ENCODE assay signal across 36 mouse cellular contexts in genomic region chr2:118685088-118685487, GRCm38 (mm10). TPM values are rescaled to one million over a fixed set of nuclear protein-coding genes. Genes with fewer than 3 reads are reported as not detected.
"Had no signal": no experiment of that assay in that cellular context is flagged by ENCODE, and none has a peak within 500 bp of the region (broad histone marks: within the 10 kb centered on the region; RNA-seq: fewer than 3 reads in every experiment).

No protein-coding gene starts in this region.

- ATAC-seq: liver, embryonic 12.5 days; liver, postnatal 0 days; lung, postnatal 0 days; midbrain, embryonic 13.5 days; midbrain, embryonic 15.5 days; midbrain, embryonic 16.5 days had no signal

- H3K9ac ChIP-seq: limb, embryonic 12.5 days; limb, embryonic 13.5 days; limb, embryonic 15.5 days; liver, embryonic 12.5 days; liver, embryonic 13.5 days; liver, embryonic 14.5 days; liver, embryonic 15.5 days; liver, postnatal 0 days; lung, embryonic 14.5 days; lung, embryonic 15.5 days; midbrain, embryonic 12.5 days; midbrain, embryonic 13.5 days; midbrain, embryonic 15.5 days; neural tube, embryonic 12.5 days had no signal

- H3K27me3 ChIP-seq: limb, embryonic 15.5 days; lung, embryonic 15.5 days; midbrain, embryonic 15.5 days had no signal

- H3K27ac ChIP-seq: limb, embryonic 10.5 days; limb, embryonic 12.5 days; limb, embryonic 13.5 days; limb, embryonic 15.5 days; liver, embryonic 12.5 days; liver, embryonic 13.5 days; liver, embryonic 14.5 days; liver, embryonic 15.5 days; lung, embryonic 15.5 days; macrophage; midbrain, embryonic 10.5 days; midbrain, embryonic 12.5 days; midbrain, embryonic 13.5 days; midbrain, embryonic 15.5 days; neural tube, embryonic 12.5 days had no signal

- DNase-seq: left cerebral cortex, postnatal 4 days; liver; liver, embryonic 13.5 days; liver, postnatal 0 days; lung, adult 18-20 months; lung, adult 2 months; lung, embryonic 14.5 days; lung, postnatal 10 days; lung, postnatal 14 days; lung, postnatal 36 days; lung, postnatal 4 days; midbrain, embryonic 14.5 days had no signal

- H3K4me3 ChIP-seq: limb, embryonic 10.5 days; limb, embryonic 12.5 days; limb, embryonic 13.5 days; limb, embryonic 15.5 days; liver, embryonic 12.5 days; liver, embryonic 13.5 days; liver, embryonic 15.5 days; lung, embryonic 15.5 days; megakaryocyte, embryonic 14.5 days; midbrain, embryonic 10.5 days; midbrain, embryonic 12.5 days; midbrain, embryonic 13.5 days; midbrain, embryonic 15.5 days; myocyte; neural tube, embryonic 12.5 days had no signal

- H3K9me3 ChIP-seq: limb, embryonic 10.5 days; limb, embryonic 12.5 days; limb, embryonic 13.5 days; limb, embryonic 15.5 days; liver, embryonic 12.5 days; liver, embryonic 13.5 days; liver, embryonic 15.5 days; lung, embryonic 15.5 days; megakaryocyte, embryonic 14.5 days; midbrain, embryonic 10.5 days; midbrain, embryonic 12.5 days; midbrain, embryonic 13.5 days; midbrain, embryonic 15.5 days; neural tube, embryonic 12.5 days had no signal

- H3K4me2 ChIP-seq: limb, embryonic 12.5 days; limb, embryonic 13.5 days; limb, embryonic 15.5 days; liver, embryonic 11.5 days; liver, embryonic 12.5 days; liver, embryonic 13.5 days; liver, embryonic 15.5 days; lung, embryonic 14.5 days; lung, embryonic 15.5 days; midbrain, embryonic 11.5 days; midbrain, embryonic 12.5 days; midbrain, embryonic 13.5 days; midbrain, embryonic 15.5 days; neural tube, embryonic 12.5 days had no signal

- H3K36me3 ChIP-seq: limb, embryonic 10.5 days; limb, embryonic 12.5 days; limb, embryonic 13.5 days; limb, embryonic 15.5 days; liver, embryonic 12.5 days; liver, embryonic 13.5 days; liver, embryonic 15.5 days; lung, embryonic 15.5 days; midbrain, embryonic 10.5 days; midbrain, embryonic 12.5 days; neural tube, embryonic 12.5 days had no signal

- H3K4me1 ChIP-seq: limb, embryonic 13.5 days; limb, embryonic 15.5 days; midbrain, embryonic 10.5 days; midbrain, embryonic 12.5 days; midbrain, embryonic 13.5 days; midbrain, embryonic 15.5 days; neural tube, embryonic 12.5 days had no signal

RNA-seq across cellular contexts. Expression of gene Ankrd63, which starts 18.7 kb away (rescaled TPM):
- polyA plus RNA-seq: limb, embryonic 10.5 days; limb, embryonic 11.5 days; limb, embryonic 12.5 days; liver, adult 2 months; liver, embryonic 11.5 days; liver, embryonic 13.5 days; lung, embryonic 14.5 days; macrophage; midbrain, embryonic 10.5 days; midbrain, embryonic 11.5 days; midbrain, embryonic 12.5 days; midbrain, embryonic 14.5 days; midbrain, embryonic 15.5 days; midbrain, embryonic 16.5 days; midbrain, postnatal 0 days; neural tube, embryonic 11.5 days; neural tube, embryonic 12.5 days had no signal

RNA-seq across cellular contexts. Expression of gene Pak6, which starts 22.0 kb away (rescaled TPM):
- polyA plus RNA-seq: macrophage had no signal

RNA-seq across cellular contexts. Expression of gene Plcb2, which starts 43.1 kb away (rescaled TPM):
- polyA plus RNA-seq: myocyte had no signal
